Mouse (Mus musculus) spleen, postnatal 14 days (tissue): ENCODE measurements around the gene Timp3.

ENCODE experiments used
- DNase-seq, 2 experiments: peaks; one replicate each; pipeline ENCODE4 v3.0.0; 2021 to 2022; ENCODE audit warnings: low spot score in 2 of 2

Timp3 gene

DNA sequence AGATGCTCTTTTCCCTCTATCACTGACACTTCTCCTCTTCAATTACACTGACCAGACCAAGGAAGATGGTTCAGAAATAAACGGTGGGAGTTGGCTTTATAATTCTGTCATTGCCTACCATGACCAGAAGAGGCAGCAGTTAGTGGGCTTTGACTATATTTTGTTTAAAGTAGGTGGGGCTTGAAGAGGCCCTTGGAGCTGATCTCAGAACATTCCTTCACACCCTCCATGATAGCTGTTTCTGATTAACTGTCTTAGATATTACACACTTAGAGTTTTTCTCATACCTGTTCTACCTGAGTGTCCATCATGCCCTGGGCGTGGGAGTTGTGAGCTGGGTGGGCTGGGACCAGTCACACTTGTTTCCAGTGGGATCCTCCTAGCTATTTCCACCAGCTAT, 28.5 kb downstream of the Timp3 start:
- DNase-seq = no peak

DNA sequence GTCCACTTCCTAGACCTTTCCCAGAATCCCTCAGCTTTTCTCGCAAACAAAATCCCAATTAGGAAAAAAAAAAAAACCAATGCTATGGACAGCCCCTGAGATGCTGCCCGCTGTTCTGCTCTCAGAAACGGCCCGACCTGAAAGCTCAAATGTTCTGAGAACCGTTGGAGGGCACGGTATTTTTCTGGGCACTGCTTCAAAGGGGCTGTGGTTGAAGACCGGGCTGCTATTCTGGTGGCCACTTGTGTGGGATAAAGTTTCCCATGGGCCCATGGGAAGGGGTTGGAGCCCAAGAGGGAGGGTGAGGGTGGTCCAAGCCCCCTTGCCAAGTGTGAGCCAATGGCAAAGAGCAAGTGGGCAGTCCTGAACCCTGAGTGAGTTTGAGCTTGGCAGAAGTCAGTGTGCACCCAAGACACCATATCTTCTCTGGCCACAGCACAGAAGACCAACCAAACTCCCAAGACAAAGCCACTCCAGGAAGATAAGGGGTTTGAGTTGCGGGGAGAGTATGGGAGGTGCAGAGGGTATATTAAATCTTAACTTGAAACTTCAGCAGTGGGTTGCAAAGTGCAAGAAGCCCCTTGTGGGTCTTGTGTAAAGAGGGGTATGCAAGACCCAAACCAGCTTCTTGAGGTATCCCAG, 29.2 kb downstream of the Timp3 start:
- no peak for DNase-seq

DNA sequence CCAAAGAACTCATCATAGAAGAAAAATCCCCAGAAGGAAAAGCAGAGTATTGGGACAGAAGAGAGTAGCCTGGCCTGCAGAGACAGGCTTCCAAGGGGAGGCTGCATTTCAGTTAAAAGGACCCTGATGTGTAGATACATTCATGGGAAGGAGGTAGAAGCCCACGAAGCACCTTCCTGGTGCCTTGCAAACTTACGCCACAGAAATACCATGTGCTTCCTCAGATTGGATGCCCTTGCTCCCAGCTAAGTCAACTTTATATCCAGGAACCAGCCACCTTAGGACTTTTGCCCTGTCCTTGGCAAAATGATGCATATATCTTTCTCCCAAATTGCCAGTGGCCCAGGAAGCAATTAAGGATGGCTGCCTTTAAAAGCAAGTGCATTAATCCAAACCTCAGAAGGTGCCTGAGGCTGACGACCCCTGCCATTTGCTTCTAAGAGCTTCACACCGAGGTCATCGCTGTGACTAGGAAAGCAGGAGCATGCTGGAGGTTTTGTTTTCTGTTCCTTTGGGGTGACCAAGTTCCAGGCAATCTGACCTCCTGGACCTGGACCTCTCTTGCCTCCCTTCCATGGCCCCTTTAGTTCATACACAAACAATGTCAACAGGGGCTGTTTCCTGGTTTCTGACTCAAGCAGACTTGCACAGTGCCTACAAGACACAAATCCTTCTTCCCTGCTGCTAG, 31.0 kb downstream of the Timp3 start:
- DNase-seq = no peak

DNA sequence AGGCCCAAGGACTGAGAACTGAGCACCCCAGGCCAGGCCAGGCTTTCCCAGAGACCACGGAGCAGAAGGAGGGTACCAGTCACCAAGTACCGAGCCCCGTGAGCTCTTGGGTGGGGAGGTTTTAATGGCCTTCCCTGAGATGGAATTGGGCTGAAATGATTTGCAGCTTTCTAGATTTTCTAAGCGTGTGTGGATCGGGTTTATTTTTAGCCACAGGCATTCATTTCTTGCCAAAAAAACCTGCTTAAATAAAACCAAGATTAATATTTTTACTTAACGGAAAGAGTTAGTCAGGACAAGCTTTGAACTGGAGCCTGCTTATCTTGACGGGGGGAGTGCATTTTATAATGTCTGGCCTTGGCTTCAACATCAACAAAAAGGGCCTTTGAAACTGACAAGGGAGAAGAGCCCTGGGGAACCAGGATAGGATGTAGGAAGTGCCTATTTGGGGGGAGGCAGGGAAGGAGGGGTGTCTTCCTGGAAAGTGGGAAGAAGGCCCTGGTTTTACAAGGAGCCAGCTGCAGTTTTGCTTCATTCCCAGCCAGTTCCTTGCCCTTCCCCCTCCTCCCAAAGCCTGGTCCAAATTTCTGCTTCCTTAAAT, 31.6 kb downstream of the Timp3 start:
- DNase-seq = no peak

DNA sequence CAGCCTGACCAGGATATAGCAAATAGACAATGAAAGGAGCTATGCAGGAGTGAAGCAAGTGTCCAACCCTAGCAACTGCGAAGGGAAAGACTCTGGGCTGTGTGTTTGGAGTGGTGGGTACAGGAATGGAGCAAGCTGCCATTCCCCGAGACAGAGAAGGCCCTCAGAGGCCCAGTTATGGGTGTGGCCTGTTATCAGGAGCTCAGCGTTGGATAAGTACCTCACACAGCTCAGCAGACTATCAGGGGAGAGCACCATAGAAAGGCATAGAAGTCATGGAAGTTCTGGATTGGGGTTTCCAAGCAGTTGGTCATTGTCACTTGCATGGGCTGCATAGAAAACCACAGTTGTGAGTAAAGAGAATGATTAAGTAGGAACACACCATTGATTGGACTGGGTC, 32.8 kb downstream of the Timp3 start:
- DNase-seq = no peak

DNA sequence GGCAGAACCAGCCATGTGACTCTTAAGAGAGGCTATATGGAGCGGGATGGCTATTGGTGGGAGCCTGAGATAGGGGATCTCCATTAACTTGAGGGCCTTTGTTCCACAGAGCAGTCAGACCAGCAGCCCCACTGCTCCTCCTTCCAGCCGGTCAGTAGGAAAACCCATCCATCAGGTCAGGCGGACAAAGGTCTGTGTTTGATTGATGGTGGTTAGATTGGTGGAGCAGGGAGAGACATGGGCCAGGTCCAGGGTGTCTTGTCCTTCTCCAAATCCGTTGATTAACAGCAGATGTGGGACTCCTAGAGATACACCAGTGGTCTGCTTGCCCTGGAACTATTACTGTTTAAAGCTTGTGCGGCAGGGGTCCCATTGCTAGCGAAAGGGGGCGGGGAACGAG, 34.4 kb downstream of the Timp3 start:
- DNase-seq = no peak

DNA sequence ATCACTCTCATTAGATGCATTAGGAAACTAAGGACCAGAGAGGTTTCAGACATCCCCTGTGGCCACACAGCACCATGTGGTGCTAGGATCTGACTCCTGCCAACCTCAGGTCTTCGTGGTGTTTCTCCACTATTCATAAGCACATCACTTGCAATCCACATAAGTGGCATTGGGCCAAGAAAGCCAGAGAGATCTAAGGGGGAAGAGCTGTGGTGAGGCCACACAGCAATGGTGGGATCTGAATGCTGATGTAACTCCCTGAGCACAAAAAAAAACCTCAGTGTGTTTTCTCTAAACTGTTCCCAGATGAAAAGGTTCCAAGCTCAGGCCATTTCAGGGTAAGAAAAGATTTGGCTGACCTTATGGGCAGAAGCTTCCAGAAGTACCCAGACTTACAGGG, 36.3 kb downstream of the Timp3 start:
- no peak for DNase-seq

DNA sequence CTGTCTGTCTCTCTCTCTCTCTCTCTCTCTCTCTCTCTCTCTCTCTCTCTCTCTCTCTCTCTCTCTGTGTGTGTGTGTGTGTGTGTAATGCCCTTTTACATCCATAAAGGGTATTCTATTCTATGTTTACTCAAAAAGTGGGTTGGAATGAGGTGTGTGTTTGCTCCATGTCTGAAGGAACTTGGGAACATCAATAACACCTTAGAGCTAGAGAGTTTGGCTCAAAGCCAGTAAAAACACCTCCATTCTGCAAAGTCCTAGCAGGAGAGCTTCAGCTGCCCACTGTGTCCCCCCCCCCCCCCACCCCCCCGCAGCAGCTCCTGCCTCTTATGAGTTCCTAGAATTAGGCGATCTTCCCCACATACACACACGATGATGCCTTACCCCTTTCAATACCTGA, 37.1 kb downstream of the Timp3 start:
- no peak for DNase-seq

DNA sequence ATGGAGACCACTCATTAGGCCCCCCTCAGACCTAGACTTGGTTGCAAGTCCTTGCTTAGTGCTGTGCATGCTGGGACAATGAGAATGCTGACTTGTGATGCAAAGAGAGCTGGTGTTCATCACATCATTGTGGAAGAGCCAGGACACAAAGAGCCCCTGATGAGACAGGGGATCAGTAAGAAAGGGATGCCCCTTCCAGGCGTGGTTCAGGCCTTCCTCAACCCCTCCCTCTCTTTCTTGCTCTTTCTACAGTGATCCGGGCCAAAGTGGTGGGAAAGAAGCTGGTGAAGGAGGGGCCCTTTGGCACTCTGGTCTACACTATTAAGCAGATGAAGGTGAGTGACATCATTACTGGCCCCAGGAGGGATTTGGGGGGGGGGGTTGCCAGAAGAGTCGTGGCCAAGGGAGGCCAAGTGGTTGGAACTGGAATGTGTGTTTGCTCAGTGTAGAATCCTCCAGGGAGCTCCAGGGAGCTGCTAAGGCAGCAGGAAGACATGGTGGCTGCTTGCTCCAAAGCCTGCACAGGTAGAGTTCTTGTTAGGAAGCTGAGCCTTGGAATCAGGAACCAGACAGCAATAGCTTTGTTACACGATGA, 38.0 kb downstream of the Timp3 start:
- no peak for DNase-seq

DNA sequence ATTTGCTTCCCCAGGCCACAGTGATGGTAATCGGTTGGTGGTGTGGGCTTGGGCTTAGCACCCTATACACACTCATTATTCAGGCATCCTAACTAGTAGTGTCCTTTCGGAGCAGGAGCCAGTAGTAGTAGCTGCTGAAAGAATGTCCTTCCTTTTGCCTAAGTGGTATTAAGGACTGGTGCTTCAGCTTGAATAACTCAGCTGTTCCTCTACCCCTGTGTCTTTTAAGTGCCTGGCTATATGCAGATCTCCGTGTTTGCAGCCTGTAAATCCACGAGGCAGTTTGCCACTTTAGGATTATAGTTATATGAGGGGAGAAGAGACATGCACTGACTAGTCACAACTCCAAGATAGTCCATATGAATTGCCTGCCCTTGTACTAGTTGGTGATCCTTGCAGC, 38.9 kb downstream of the Timp3 start:
- DNase-seq = no peak

DNA sequence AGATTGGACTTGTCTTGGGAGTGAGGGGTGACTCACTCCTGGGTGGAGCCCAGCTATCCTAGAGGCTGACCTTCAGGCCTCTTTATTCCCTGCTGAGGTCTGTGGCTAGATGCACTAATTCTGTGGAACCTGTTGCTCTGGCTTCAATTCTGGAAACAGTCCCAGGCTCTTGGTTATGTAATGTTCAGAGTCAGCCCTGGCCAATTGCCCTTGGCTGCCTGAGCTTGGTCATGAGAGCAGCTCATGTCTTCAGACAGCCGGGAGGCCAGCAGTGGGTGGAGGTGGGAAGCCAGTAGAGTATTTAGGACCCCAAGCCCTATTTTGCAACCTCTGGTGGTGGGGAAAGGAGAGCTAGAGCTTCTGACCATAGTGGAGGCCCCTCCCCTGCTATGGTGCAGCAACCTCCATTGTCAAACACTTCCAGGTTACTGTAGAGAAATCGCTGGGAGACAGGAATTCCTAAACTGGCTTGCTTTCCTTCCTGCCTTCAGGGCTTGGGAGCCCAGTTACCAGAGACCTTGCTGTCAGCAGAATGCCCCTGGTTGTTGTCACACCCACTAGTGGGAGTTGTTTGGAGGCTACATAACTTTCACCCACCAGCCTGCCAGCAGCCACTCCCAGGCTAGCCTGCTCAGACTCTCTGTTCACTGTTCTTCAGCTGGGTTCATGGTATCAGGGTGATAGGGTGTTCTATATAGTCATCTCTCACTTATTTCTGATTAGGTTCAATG, 39.6 kb downstream of the Timp3 start:
- no peak for DNase-seq

DNA sequence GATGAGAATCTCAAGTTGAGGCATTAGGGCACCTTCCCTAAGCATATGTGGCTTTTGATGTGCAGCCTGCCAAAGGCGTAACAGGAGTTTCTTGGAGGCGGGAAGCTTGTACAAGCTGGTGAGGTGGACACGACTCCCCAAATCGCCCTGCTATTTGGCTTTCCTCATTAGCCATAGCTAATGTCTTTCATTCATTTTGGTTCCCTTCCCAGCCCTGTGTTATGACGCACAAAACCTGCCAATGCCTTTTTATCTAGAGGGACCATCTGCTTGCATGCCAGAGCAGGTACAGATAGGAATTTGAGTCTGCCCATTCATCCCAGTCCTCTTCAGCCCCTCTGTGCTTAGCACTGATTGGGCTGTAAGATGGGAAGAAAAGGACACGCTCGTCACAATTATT, 40.2 kb downstream of the Timp3 start:
- DNase-seq = no peak

DNA sequence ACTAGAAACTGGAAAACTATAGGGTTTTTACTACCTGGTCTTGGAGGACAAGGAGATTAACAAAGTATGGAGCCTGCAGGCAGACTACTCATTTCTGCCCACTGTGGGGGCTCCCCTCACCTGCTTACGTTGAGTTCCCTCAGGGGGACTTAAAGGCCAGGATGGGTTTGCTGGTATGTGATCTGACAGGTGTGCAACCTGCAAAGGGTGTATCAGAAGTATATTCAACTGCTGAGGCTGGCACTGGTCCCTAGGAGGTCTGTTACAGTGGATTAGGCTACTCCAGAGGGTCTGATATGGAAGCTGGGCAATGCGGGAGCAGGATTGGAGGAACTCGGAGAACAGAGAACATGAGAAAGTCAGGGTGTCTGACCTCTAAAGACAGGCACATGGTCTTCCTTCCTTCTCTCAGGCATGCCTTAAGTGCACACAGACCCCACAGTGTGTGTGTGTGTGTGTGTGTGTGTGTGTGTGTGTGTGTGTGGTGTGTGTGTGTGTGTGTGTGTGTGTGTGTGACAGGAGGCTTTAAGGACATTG, 40.9 kb downstream of the Timp3 start:
- no peak for DNase-seq

DNA sequence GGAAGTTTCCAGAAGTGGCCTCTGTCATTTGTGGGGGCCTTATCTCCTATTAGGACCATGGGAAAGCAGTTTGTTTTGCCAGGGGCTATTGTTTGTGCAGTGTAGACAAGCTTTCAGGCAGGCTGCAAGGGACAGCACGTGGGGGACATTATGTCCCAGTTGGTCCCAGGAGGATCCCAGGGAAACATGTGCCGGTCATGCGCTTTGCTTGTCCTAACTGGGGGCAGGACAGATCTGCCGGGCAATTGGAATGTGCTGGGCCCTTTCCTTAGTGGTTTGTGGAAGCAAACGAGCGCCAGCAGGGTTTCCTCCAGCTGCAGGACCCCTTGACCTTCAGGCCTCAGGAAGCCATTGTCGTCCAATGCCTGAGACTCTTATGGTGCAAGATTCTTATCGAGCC, 41.4 kb downstream of the Timp3 start:
- no peak for DNase-seq

DNA sequence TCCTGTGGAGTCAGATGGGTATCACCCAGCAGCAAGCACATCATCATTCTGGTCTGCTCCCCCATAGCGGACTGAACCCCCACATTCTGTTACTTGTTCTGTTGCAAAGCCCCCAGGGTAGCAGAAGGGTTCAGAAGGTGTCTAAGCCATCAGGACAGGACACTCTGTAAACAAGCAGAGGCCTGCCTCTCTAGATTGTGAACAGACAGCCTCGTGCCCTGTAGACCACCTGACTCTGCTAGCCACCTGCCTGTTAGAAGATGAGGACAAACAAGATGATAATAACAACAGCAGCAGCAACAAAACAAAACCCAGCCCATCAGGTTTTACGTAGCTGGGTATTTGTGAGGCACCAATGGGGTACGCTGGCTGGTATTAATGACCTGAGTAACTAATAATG, 42.0 kb downstream of the Timp3 start:
- DNase-seq = no peak

DNA sequence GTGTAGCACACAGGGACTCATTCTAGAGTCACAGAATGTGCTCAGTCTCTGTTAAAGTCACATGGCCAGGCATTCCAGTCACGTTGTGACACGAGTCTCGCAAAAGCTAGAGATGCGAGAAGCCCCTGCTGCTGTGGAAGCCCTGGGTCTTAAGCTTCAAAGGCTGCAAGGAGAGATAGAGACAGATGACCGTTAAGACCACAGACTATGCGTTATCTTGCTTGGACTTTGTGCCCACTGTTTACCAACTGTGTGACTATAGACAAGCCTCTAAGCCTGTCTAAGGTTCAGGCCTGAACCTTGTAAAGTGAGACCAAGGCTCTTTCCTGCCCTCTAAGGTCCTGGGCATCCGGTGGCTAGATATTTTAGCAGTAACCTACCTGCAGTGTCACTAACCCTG, 42.5 kb downstream of the Timp3 start:
- DNase-seq = no peak

DNA sequence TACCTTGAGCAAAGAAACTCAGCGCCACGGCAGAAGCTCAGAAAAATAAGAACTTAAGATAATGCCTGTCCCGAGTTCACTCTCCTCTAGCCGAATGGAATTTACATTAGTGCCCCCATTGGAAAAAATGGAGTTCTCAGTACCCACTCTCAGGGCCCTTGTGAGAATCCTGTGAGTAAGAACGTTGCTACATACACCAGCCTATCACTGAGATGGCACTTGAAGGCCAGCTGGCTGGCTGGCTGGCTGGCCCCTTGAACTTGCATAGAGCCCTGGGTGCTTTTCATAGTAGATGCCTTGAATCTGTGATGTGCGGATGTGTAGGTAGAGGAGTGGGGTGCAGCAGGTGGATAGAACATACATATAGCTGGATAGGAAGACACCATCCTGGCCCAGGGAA, 43.2 kb downstream of the Timp3 start:
- DNase-seq = no peak

DNA sequence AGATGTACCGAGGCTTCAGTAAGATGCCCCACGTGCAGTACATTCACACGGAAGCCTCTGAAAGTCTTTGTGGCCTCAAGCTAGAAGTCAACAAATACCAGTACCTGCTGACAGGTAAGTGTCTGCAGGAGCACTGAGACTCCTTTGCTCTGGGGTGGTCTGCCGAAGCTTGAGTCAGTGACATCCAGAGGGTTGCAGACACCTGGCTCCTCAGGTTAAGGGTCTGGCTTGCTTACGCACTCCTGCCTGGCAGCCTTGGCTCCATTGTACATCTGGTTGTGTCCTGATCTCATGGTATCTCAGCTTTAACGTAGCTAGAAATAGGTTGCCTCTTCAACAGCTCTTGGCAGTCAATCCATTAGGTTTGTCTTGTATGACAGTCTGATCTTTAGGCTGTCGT, 43.8 kb downstream of the Timp3 start:
- no peak for DNase-seq

DNA sequence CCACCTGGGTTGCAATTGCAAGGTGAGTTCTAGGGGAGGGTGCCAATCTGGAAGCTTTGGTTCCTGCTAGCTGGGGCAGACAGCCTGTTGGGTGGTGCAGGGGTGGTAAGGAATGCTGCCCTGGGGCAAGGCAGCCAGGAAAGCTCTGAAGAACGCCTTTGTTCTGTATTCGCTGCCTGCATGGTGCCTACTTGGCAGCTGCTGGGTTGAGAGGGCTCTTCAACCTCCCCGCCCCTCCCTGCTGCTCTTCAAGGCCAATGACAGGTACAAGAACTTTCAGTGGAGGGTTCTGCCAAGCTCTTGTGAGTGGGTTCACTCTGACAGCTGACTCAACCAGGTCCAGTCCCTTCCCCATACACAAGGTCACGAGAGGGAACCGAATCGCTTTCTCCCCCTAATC, 44.5 kb downstream of the Timp3 start:
- no peak for DNase-seq

DNA sequence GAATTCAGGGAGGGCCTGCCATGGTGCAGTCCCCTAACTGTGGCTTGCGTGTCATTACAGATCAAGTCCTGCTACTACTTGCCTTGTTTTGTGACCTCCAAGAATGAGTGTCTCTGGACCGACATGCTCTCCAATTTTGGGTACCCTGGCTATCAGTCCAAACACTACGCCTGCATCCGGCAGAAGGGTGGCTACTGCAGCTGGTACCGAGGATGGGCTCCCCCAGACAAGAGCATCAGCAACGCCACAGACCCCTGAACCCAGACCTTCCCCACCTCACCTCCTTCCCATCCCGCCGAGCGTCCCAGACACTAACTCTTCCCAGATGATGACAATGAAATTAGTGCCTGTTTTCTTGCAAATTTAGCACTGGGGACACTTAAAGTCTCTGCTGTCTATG, 45.5 kb downstream of the Timp3 start:
- no peak for DNase-seq

DNA sequence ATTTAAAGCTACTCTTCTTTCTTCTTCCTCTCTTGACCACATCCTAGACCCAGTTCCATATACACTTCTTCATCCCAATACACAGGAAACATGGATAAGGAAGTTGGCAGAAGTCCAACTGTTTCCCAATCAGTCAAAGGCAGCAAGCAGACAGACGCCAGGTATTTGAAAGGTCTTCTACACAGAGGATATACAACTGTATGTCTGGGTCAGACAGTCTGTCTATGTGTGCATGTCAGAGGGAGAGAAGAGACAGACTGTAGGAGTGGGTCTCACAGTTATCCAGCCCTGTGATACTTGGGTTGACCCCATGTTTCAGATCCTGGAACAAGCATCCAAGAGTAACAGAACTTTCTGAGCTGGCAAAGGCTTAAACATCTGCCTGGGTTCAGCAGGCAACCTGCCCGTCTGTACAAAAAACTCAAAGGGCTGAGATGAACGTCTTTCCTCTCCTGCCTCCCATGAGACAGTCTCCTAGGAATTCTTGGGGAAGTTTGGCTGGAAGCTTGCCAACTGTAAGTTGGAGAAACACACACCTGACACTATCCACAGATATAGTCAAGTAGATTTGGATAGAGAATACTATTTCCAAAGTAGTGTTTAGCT, 46.2 kb downstream of the Timp3 start:
- no peak for DNase-seq

DNA sequence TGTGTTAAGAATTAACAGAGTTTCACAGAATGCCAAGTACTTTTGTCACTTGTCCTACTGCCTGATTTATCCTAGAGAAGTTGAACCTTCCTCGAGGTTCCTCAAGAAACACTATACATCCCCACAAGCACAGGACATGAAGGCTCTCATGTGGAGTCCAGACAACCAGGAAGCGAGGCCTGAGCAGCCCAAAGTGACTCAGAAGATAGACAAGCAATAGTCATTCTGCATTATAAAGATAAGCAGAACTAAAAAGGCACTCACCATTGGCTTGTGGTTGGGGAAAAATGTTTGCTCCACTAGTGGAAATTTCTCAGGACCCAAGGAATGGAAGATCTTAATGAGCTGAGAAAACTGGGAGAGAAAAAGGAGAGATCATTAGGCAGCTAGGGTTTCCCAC, 51.1 kb downstream of the Timp3 start:
- DNase-seq = no peak
